Mouse (Mus musculus): Measurements from ENCODE around the gene Acp4. TPM values are rescaled to one million over a fixed set of nuclear protein-coding genes. Genes with fewer than 3 reads are reported as not detected.
"Not testable (repeated sequence)": the region's sequence is repeated elsewhere in the genome, so short reads cannot be mapped to it uniquely, and the experiment has no call there.

Gene Acp4
- total RNA-seq, 2 experiments from 2014 or later, result not detected

DNA sequence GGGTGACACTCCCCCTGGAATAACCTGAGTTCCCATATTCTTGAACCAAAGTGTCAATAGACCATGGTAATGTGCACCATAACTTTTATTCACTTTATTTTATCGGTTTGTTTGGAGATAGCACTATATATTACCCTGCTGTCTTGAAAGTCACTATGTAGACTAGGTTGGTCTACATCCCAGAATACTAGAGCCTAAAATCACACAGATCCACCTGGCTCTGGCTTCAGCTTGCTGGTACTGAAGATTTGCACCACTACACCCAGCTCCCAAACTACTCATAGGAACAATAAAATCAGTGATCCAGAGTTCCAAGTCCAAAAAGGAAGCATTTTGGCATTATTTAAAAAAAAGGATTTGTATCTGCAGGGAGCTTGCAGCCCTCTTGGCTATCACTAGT, 41.5 kb downstream of the Acp4 start, which contains the start of gene Klk1b5:
Gene Klk1b5 (plus strand): TSS at position 301 of the 400 bp plus-strand sequence.
- no peak for ATAC-seq (replicated peaks; ENCODE audit: low FRiP score, poor library complexity, severe bottlenecking)

DNA sequence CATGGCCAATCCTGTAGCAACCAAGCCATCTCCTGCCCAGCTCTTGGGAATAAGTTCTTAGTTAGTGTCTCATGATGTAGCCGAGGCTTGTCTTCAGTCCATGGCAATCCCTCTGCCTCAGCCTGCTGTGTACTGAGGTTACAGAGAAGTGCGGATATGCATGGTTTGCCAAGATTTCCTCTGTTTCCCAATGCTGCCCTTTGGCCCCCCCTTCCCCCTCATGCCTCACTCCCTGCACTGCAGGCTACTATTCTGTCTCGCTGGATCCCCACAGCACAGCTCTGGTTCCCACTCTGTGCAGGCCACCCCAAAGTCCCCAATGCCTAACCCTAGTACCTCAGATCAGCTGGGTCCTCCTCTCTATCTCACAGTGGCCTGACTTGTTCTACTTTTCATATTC, 48.9 kb downstream of the Acp4 start:
- no peak for ATAC-seq (replicated peaks; ENCODE audit: low FRiP score, poor library complexity, severe bottlenecking)

GRCm38 (mm10) chr7:44207135-44207534, 50.0 kb downstream of the Acp4 start, which contains the start of gene Klk1b4:
Gene Klk1b4, plus strand, starts transcription at chr7:44207435.
- not testable (repeated sequence) for ATAC-seq (replicated peaks; ENCODE audit: low FRiP score, poor library complexity, severe bottlenecking)

Other genes starting within 250 kb of the Acp4 start
- not detected in 2 replicates for gene Klk1b26, start 245.2 kb downstream of the Acp4 start, total RNA-seq (2015; ENCODE audit: low replicate concordance)
- not detected in 2 replicates for gene Klk1b26, start 245.2 kb downstream of the Acp4 start, total RNA-seq (2017; ENCODE audit: low replicate concordance)
- not detected in 2 replicates for gene Klk1b27, start 205.1 kb downstream of the Acp4 start, total RNA-seq (2015; ENCODE audit: low replicate concordance)
- gene Klk1b27, start 205.1 kb downstream of the Acp4 start, total RNA-seq (2017; ENCODE audit: low replicate concordance), result not detected in 2 replicates
- gene Klk1b21, start 155.1 kb downstream of the Acp4 start, total RNA-seq (2015; ENCODE audit: low replicate concordance), result not detected in 2 replicates
- not detected in 2 replicates for gene Klk1b21, start 155.1 kb downstream of the Acp4 start, total RNA-seq (2017; ENCODE audit: low replicate concordance)
- gene Klk1b22, start 144.7 kb downstream of the Acp4 start, total RNA-seq (2015; ENCODE audit: low replicate concordance), result not detected in 2 replicates
- gene Klk1b22, start 144.7 kb downstream of the Acp4 start, total RNA-seq (2017; ENCODE audit: low replicate concordance), result not detected in 2 replicates
- not detected in 2 replicates for gene Klk1b16, start 120.6 kb downstream of the Acp4 start, total RNA-seq (2015; ENCODE audit: low replicate concordance)
- not detected in 2 replicates for gene Klk1b16, start 120.6 kb downstream of the Acp4 start, total RNA-seq (2017; ENCODE audit: low replicate concordance)
- not detected in 2 replicates for gene Klk1b24, start 69.1 kb downstream of the Acp4 start, total RNA-seq (2015; ENCODE audit: low replicate concordance)
- not detected in 2 replicates for gene Klk1b24, start 69.1 kb downstream of the Acp4 start, total RNA-seq (2017; ENCODE audit: low replicate concordance)
- gene Klk1b3, start 59.2 kb downstream of the Acp4 start, total RNA-seq (2015; ENCODE audit: low replicate concordance), result not detected in 2 replicates
- gene Klk1b3, start 59.2 kb downstream of the Acp4 start, total RNA-seq (2017; ENCODE audit: low replicate concordance), result not detected in 2 replicates
- not detected in 2 replicates for gene Klk1b4, start 49.9 kb downstream of the Acp4 start, total RNA-seq (2015; ENCODE audit: low replicate concordance)
- gene Klk1b4, start 49.9 kb downstream of the Acp4 start, total RNA-seq (2017; ENCODE audit: low replicate concordance), result not detected in 2 replicates
- not detected in 2 replicates for gene Klk1b5, start 41.4 kb downstream of the Acp4 start, total RNA-seq (2015; ENCODE audit: low replicate concordance)
- gene Klk1b5, start 41.4 kb downstream of the Acp4 start, total RNA-seq (2017; ENCODE audit: low replicate concordance), result not detected in 2 replicates
- not detected in 2 replicates for gene Klk1, start 32.0 kb downstream of the Acp4 start, total RNA-seq (2015; ENCODE audit: low replicate concordance)
- gene Klk1, start 32.0 kb downstream of the Acp4 start, total RNA-seq (2017; ENCODE audit: low replicate concordance), result not detected in 2 replicates
- gene Gm36864, start 21.2 kb downstream of the Acp4 start, total RNA-seq (2015; ENCODE audit: low replicate concordance), result not detected in 2 replicates
- gene Gm36864, start 21.2 kb downstream of the Acp4 start, total RNA-seq (2017; ENCODE audit: low replicate concordance), result not detected in 2 replicates
- not detected in 2 replicates for gene 1700028J19Rik, start 10.7 kb downstream of the Acp4 start, total RNA-seq (2015; ENCODE audit: low replicate concordance)
- gene 1700028J19Rik, start 10.7 kb downstream of the Acp4 start, total RNA-seq (2017; ENCODE audit: low replicate concordance), result 0.70 TPM in 1 of 2 replicates, not detected in the other
- 8.2 and 9.8 TPM in 2 replicates for gene 2410002F23Rik, start 10.7 kb downstream of the Acp4 start, total RNA-seq (2015; ENCODE audit: low replicate concordance)
- 5.6 and 7.8 TPM in 2 replicates for gene 2410002F23Rik, start 10.7 kb downstream of the Acp4 start, total RNA-seq (2017; ENCODE audit: low replicate concordance)
- gene Gm15517, start 4.1 kb upstream of the Acp4 start, total RNA-seq (2015; ENCODE audit: low replicate concordance), result not detected in 2 replicates
- not detected in 2 replicates for gene Gm15517, start 4.1 kb upstream of the Acp4 start, total RNA-seq (2017; ENCODE audit: low replicate concordance)
- gene Clec11a, start 49.5 kb upstream of the Acp4 start, total RNA-seq (2015; ENCODE audit: low replicate concordance), result 0.19 and 0.63 TPM in 2 replicates
- gene Clec11a, start 49.5 kb upstream of the Acp4 start, total RNA-seq (2017; ENCODE audit: low replicate concordance), result 0.28 and 1.0 TPM in 2 replicates
- not detected in 2 replicates for gene Shank1, start 52.9 kb upstream of the Acp4 start, total RNA-seq (2015; ENCODE audit: low replicate concordance)
- not detected in 2 replicates for gene Shank1, start 52.9 kb upstream of the Acp4 start, total RNA-seq (2017; ENCODE audit: low replicate concordance)
- not detected in 2 replicates for gene Syt3, start 126.7 kb upstream of the Acp4 start, total RNA-seq (2015; ENCODE audit: low replicate concordance)
- gene Syt3, start 126.7 kb upstream of the Acp4 start, total RNA-seq (2017; ENCODE audit: low replicate concordance), result not detected in 2 replicates
- gene 1700008O03Rik, start 128.4 kb upstream of the Acp4 start, total RNA-seq (2015; ENCODE audit: low replicate concordance), result not detected in 2 replicates
- not detected in 2 replicates for gene 1700008O03Rik, start 128.4 kb upstream of the Acp4 start, total RNA-seq (2017; ENCODE audit: low replicate concordance)
- not detected in 2 replicates for gene Lrrc4b, start 171.6 kb upstream of the Acp4 start, total RNA-seq (2015; ENCODE audit: low replicate concordance)
- not detected in 2 replicates for gene Lrrc4b, start 171.6 kb upstream of the Acp4 start, total RNA-seq (2017; ENCODE audit: low replicate concordance)
- gene Aspdh, start 208.0 kb upstream of the Acp4 start, total RNA-seq (2015; ENCODE audit: low replicate concordance), result not detected in 2 replicates
- not detected in 2 replicates for gene Aspdh, start 208.0 kb upstream of the Acp4 start, total RNA-seq (2017; ENCODE audit: low replicate concordance)
- 6.7 and 43.7 TPM in 2 replicates for gene Josd2, start 210.6 kb upstream of the Acp4 start, total RNA-seq (2015; ENCODE audit: low replicate concordance)
- 33.7 and 59.7 TPM in 2 replicates for gene Josd2, start 210.6 kb upstream of the Acp4 start, total RNA-seq (2017; ENCODE audit: low replicate concordance)
- 17.9 and 19.2 TPM in 2 replicates for gene Emc10, start 239.2 kb upstream of the Acp4 start, total RNA-seq (2015; ENCODE audit: low replicate concordance)
- 12.4 and 13.4 TPM in 2 replicates for gene Emc10, start 239.2 kb upstream of the Acp4 start, total RNA-seq (2017; ENCODE audit: low replicate concordance)
- gene Fam71e1, start 239.2 kb upstream of the Acp4 start, total RNA-seq (2015; ENCODE audit: low replicate concordance), result not detected in 2 replicates
- not detected in 2 replicates for gene Fam71e1, start 239.2 kb upstream of the Acp4 start, total RNA-seq (2017; ENCODE audit: low replicate concordance)